Mouse (Mus musculus) E14TG2a.4 (cell line): ENCODE results near the gene Zbtb17.

ENCODE experiments used
- CTCF ChIP-seq: conservative IDR thresholded peaks from 2 replicates; pipeline ENCODE4 v1.5.1; 2014; ENCODE audit warnings: low read length
- NANOG ChIP-seq: IDR thresholded peaks from 2 replicates; pipeline ENCODE4 v1.6.1; 2014; ENCODE audit warnings: borderline replicate concordance, low read length, mixed read lengths

DNA sequence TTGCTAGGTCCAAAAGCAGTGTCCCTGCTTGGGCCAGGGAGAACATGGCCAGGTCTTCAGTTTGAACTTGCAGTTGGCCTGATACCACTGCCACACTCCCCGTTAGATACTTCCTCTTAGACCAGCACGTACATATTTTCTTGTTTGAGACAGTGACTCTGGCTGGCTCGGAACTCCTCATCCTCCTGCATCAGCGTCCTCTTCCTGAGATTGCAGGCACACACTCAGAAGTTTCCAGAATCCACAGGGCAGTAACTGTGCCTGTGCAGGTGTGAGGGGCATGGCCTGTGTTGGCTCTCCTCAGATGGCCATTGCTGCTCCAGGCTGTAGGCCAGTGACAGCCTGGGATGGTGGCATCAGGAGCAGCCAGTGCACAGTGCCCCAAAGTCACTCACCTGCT is 16.0 kb downstream of the Zbtb17 start:
- TF ChIP-seq CTCF (no peak), NANOG (no peak)
